In the genomic region with DNA sequence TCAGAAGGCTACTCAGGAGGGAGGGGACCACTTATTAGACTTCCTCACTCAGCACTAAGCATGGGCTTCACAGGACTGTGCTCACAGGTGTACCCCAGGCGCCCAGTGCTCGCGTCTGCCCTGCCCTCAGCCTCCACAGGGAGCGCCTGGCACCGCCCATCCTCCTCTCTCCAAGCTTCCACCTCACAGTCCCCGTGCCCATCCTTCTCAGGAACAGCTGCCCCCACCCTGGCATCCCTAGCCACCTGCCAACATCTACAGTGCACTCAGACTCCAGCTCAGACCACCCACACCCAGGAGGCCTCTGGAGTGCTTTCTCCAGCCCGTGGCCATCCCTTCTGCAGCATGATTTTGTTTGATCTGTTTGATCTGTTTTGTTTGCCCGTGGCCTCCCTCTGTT, we compare ENCODE assay signal across 18 mouse cellular contexts. TPM values are rescaled to one million over a fixed set of nuclear protein-coding genes. Genes with fewer than 3 reads are reported as not detected.
A peak's percentile ranks its signal among the peaks of the same experiment; 100 is the strongest.
DNase-seq lines count a peak whose midpoint lies in the region; ATAC-seq and TF ChIP-seq lines count a peak whose summit lies in the region.
"Had no signal": no experiment of that assay in that cellular context is flagged by ENCODE, and none has a peak within 500 bp of the region (broad histone marks: within the 10 kb centered on the region; RNA-seq: fewer than 3 reads in every experiment).

No protein-coding gene starts in this region.

- no peak for TF ChIP-seq CTCF in cerebellum, adult 2 months (IDR thresholded peaks at IDR 0.05; ENCODE audit: borderline replicate concordance, insufficient read depth, low read depth, low read length)
- TF ChIP-seq CTCF in lung, embryonic 14.5 days (IDR thresholded peaks at IDR 0.05; ENCODE audit: low read depth) = peak; percentile 15; the same call in 1 of the 2 replicates

- ATAC-seq in cerebellum, adult (ENCODE audit: insufficient number of reproducible peaks, low FRiP score, low TSS enrichment) = no peak
- peak; percentile 45 for ATAC-seq in lung, embryonic 14.5 days (ENCODE audit: insufficient read depth)
- ATAC-seq in midbrain, embryonic 13.5 days = no peak
- ATAC-seq: forebrain, embryonic 16.5 days; hindbrain, embryonic 16.5 days; inflammation-experienced regulatory T-cells, adult 6 months had no signal

- DNase-seq in cerebellum, adult 2 months = peak; percentile 46 to 47
- DNase-seq in lung, embryonic 14.5 days = no peak
- no peak for DNase-seq in lung, postnatal 10 days
- peak; percentile 65 for DNase-seq in cerebellum, adult 9-11 months
- DNase-seq in cerebellum, postnatal 25 days = peak; percentile 56 to 62
- no peak for DNase-seq in kidney, adult 8-10 months
- DNase-seq: adrenal gland, postnatal 10 days; gastrocnemius, postnatal 36 days; heart, postnatal 10 days; heart, postnatal 4 days had no signal

- H3K4me3 ChIP-seq in cerebellum, adult 2 months (replicated peaks; ENCODE audit: insufficient read depth, low read depth, low read length) = no peak overlapping the region
- no peak overlapping the region for H3K4me3 ChIP-seq in lung, embryonic 14.5 days (ENCODE audit: low read depth, low read length)
- no peak overlapping the region for H3K4me3 ChIP-seq in midbrain, embryonic 13.5 days (replicated peaks)
- H3K4me3 ChIP-seq: embryonic facial prominence, embryonic 13.5 days; forebrain, embryonic 12.5 days; hindbrain, embryonic 12.5 days had no signal

- H3K27ac ChIP-seq in cerebellum, adult 2 months (ENCODE audit: insufficient read depth, low read length) = peak overlapping the region; percentile 45
- no peak overlapping the region; the same call in 1 of the 2 replicates for H3K27ac ChIP-seq in lung, embryonic 14.5 days (ENCODE audit: low read depth)
- H3K27ac ChIP-seq in midbrain, embryonic 13.5 days = no peak overlapping the region
- H3K27ac ChIP-seq: embryonic facial prominence, embryonic 13.5 days; forebrain, embryonic 12.5 days; hindbrain, embryonic 12.5 days had no signal

- H3K4me2 ChIP-seq in lung, embryonic 14.5 days = no peak overlapping the region
- no peak overlapping the region for H3K4me2 ChIP-seq in midbrain, embryonic 13.5 days (replicated peaks)
- H3K4me2 ChIP-seq: embryonic facial prominence, embryonic 13.5 days; forebrain, embryonic 12.5 days; hindbrain, embryonic 12.5 days had no signal

- H3K9ac ChIP-seq in lung, embryonic 14.5 days = no peak overlapping the region
- H3K9ac ChIP-seq in midbrain, embryonic 13.5 days (replicated peaks) = no peak overlapping the region
- H3K9ac ChIP-seq: embryonic facial prominence, embryonic 13.5 days; forebrain, embryonic 12.5 days; hindbrain, embryonic 12.5 days had no signal

- H3K36me3 ChIP-seq in lung, embryonic 14.5 days (ENCODE audit: insufficient read depth) = peaks cover 40% of the 10 kb centered on the region
- peaks cover 72% of the 10 kb centered on the region for H3K36me3 ChIP-seq in midbrain, embryonic 13.5 days

- no peaks in the 10 kb centered on the region for H3K27me3 ChIP-seq in cerebellum, adult 2 months (ENCODE audit: control insufficient read depth, insufficient read depth, low read length)
- H3K27me3 ChIP-seq in lung, embryonic 14.5 days (ENCODE audit: insufficient read depth, low read length) = no peaks in the 10 kb centered on the region
- no peaks in the 10 kb centered on the region for H3K27me3 ChIP-seq in midbrain, embryonic 13.5 days
- H3K27me3 ChIP-seq: embryonic facial prominence, embryonic 13.5 days; forebrain, embryonic 12.5 days; hindbrain, embryonic 12.5 days had no signal

- 27% methylated on average over 8 of the region's 8 CpGs for WGBS in cerebellum, adult 2 months
- WGBS in lung, embryonic 14.5 days = 60% methylated on average over 8 of the region's 8 CpGs
- WGBS in midbrain, embryonic 13.5 days = 80% methylated on average over 8 of the region's 8 CpGs

- no peaks in the 10 kb centered on the region for H3K9me3 ChIP-seq in lung, embryonic 14.5 days (ENCODE audit: low read depth, low read length)
- no peaks in the 10 kb centered on the region for H3K9me3 ChIP-seq in midbrain, embryonic 13.5 days
- H3K9me3 ChIP-seq: embryonic facial prominence, embryonic 13.5 days; forebrain, embryonic 12.5 days; hindbrain, embryonic 12.5 days had no signal

- no peak for TF ChIP-seq POLR2A in cerebellum, adult 2 months (IDR thresholded peaks at IDR 0.05; ENCODE audit: borderline replicate concordance, insufficient read depth, low read length)

- peaks cover 58% of the 10 kb centered on the region for H3K4me1 ChIP-seq in cerebellum, adult 2 months (ENCODE audit: control insufficient read depth, insufficient read depth, low read length)
- H3K4me1 ChIP-seq in lung, embryonic 14.5 days (ENCODE audit: insufficient read depth) = no peaks in the 10 kb centered on the region
- no peaks in the 10 kb centered on the region for H3K4me1 ChIP-seq in midbrain, embryonic 13.5 days (replicated peaks)
- H3K4me1 ChIP-seq: embryonic facial prominence, embryonic 13.5 days; forebrain, embryonic 12.5 days; hindbrain, embryonic 12.5 days had no signal

RNA-seq across cellular contexts. Expression of a gene that starts 24.5 kb away (rescaled TPM):
- polyA plus RNA-seq in cerebellum, adult 2 months (2012; rRNA removed) = 307 and 318 TPM in 2 replicates
- 33.5 and 35.7 TPM in 2 replicates for polyA plus RNA-seq in lung, embryonic 14.5 days (2014; fragmentation: Nextera tagmentation; extraction: Ambion mirVana)
- polyA plus RNA-seq in midbrain, embryonic 13.5 days (2015; fragmentation: Nextera tagmentation; extraction: Ambion mirVana) = 44.7 and 49.8 TPM in 2 replicates

Comparison
In these comparisons a context has a peak if more than half of its experiments do, and no peak if none do; other contexts are left out.
1. DNase-seq: peak in cerebellum, adult 2 months (2 of 2), cerebellum, adult 9-11 months (single experiment) and cerebellum, postnatal 25 days (2 of 2); none in lung, embryonic 14.5 days (single experiment), lung, postnatal 10 days (single experiment) and kidney, adult 8-10 months (0 of 2).